Mouse (Mus musculus) heart, postnatal 0 days (tissue): Measurements from ENCODE around the gene Pygo2.

Experiments
- CTCF ChIP-seq: IDR thresholded peaks from 2 replicates; pipeline ENCODE4 v1.5.1; 2016; ENCODE audit warnings: antibody characterized with exemption, control low read depth, low read depth
- EP300 ChIP-seq: IDR thresholded peaks from 2 replicates; pipeline ENCODE4 v1.6.1; 2016; ENCODE audit warnings: antibody characterized with exemption, low read depth

GRCm38 (mm10) chr3:89472280-89472679, 42.3 kb downstream of the Pygo2 start:
- TF ChIP-seq EP300 (no peak), CTCF (no peak)
